Mouse (Mus musculus) kidney, postnatal 10 days (tissue): ENCODE measurements at regions not wholly inside any gene's neighbourhood (a gene's known extent, or its start where the extent isn't known, plus 50 kb on each side); places are given as distances from the start of the nearest gene placed in this dataset.
A peak's percentile ranks its signal among the peaks of the same experiment; 100 is the strongest.

Experiments
- DNase-seq: peaks from one replicate; pipeline ENCODE4 v3.0.0; 2021; ENCODE audit warnings: mixed read lengths

DNA sequence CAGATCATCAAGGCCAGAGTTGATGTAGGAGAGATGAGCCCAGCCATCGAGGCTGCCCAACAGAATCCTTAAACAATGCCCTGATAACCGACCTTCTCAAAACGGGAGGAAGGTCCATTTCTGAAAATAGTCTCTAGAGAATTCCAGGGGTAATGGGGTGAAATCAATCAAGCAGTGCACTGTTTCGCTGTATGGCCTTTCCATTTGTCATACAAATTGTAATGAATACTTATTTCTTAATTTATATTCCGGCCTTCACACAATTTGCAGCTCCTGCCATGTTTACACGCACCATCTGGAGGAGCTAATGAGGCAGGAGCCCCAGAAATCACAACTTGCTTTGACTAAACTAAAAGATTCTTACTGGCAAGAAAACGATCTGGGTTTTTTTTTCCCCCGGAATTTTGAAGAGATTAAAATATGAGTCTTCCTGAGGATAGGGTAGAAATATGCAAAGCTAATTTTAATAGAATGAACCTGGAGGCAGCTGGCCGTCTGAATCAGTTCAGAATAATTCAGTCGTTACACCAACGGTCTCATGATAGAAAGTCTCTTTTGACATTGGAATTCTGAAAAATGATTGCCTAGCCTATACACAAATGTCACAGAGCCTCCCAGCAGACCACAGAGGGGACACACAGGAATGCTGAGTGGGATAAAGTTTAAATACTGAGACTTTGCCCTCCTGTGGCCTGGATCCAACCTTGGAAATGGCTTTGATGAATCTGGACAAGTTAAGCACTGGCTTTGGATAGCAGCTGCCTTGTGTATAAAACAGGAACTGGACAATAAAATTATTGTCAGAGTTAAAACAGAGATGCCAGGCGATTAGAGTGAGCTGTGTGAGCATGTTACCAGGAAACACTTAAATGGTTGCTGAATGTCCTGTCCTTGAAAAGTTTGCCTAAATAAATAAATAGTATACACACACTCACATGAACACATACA is 115.0 kb upstream of the Frem1 start:
- DNase-seq, result peak; percentile 85

DNA sequence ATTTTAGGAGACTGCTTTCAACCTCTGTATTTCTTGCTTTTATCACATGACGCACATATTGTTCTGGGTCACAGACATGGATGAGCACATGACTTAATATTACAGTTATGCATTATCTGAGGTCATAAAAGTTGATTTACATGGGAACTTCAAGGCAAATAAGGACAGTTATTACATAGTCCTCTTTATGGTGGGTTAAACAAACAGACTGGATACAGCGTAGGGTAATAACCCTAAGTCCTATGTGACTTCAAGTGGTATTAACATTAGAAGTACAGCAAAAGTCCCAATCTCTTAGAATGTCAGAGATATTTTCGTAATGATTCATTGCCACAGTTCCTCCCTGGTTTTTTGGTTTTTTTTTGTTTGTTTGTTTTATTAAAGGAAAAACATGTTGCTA is 94.6 kb upstream of the Frem1 start:
- DNase-seq, result no peak

DNA sequence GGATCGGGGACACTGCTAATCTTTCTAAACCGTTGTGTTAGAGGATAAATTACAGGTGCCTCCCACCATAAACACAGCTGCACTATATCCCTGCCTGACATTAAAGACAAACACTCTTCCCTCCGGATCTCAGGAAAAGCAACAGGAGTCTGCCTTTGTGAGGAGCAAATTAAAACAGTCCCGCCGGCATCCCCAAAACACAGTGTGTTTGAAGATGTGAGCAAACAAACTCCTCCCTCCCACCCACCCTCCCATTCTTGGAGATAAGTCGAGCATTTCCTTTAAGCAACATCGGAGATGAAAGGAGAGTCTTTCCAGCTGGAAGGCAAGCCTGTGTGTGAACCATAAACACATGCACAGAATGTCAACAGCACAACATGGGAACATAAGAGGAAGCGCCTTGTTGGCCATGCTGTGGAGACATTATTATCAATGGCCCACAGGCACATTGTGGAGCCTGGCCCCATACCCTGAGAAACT is 93.6 kb upstream of the Frem1 start:
- DNase-seq, result peak; percentile 42

DNA sequence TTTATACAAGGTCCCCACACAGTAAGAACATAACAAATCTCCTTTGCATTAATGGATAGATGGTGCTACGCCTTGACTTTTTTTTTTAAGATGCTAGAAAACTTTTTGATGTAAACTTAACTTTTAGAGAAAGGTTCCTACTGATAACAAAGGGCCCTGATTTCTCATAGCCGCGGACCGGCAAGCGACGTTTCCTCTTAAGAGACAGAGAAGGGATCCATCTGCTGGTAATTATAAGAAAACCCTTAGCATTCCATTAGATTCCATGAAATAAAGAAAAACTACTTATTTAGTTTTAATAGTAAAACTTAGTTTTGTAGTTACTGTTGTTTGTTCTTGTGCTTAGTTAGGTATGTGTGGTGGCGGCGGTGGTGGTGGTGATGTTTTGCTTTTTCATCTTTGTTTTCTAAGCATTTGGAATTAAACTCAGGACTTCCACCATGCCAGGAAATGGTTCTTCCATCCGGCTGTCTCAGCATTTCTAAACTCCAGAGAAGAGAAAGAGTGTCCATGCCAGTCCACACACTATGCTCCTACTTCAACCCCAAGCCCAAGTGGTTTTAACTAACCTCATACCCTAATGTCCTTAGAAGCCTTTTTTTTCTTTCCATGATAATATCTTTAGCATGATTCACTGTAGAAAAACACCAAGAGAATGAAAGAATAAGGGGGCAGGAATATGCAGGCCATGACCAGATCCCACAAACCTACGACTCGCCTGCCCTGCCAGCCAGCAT is 92.8 kb upstream of the Frem1 start:
- DNase-seq, result peak; percentile 42

DNA sequence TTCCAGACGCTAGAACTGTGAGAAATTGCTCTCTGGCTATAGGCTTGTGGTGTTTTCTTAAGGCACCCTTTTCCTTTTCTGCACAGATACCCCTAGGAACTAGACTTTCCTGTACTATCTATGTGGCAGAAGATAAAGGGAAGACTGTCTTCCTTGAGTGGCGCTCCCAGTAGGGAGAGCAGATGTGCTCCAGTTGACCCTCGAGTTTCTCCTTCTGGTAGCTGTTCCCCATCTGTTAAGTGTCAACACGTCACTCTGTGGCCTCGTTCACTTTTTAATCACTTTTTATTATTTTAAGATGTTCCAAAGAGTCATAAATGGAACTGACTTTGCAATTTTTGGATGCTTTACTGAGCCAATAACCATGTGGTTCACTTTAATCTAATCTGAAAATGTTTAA is 89.6 kb upstream of the Frem1 start:
- peak; percentile 51 for DNase-seq

DNA sequence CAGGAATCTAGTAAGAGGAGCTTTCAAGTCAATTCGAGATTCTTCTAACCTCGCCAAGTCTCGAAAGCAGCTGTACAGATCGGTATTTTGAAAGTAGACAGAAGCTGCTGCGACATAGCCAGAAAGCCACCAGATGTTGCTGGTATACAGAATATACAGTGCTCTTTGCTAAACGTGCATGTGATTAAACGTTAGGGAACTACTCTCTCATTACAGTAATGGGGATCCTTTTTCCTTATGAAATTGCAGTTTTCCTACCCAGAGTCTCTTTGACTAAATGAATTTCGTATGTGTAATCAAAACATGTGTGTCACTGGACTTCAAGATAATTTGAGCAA is 70.5 kb upstream of the Frem1 start:
- DNase-seq, result no peak

DNA sequence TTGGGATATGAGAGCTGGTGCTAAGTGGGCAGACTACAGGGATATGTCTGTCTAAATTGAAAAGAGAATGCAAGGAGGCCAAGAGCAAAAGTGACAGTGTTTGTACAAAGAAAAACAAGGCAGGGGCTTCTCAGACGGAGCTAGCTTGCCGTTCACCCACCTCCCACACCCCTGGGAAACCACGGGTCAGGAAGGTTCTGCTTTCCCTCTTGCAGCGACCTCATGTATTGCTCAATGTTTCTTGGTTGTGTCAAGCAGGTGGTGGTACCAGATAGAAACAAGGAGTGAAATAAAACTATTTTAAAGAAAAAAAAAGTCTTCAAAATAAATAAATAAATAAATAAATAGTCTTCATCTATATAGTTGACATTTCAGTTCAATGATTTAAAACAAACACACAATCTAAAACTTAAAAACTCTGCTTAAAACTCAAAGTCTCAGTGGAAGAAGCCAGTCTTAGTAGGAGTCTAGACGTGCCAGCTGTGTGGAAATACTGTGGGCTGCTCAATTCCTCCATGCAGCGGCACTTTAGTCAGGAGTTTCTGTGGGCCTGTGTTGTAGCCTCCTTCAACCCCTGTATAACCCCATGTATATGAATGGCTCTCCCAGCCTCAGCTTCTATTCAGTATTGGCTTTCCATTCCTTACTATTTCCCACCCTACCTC is 70.0 kb upstream of the Frem1 start:
- DNase-seq, result no peak

DNA sequence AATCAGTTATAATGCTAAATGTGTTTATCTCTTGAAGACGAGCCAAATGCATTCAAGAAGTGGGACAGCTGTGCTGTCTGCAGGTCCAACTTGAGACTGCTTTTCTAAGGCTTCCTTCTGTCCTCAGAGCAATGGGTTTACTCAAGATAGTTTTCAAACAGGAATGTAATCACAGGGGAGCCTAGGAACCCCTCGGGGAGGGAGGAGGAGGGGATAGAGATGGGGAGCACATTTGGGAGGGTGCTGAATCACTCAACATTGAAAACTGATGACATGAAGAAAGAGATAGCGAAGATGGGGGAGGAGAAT is 56.5 kb upstream of the Frem1 start:
- DNase-seq, result no peak

DNA sequence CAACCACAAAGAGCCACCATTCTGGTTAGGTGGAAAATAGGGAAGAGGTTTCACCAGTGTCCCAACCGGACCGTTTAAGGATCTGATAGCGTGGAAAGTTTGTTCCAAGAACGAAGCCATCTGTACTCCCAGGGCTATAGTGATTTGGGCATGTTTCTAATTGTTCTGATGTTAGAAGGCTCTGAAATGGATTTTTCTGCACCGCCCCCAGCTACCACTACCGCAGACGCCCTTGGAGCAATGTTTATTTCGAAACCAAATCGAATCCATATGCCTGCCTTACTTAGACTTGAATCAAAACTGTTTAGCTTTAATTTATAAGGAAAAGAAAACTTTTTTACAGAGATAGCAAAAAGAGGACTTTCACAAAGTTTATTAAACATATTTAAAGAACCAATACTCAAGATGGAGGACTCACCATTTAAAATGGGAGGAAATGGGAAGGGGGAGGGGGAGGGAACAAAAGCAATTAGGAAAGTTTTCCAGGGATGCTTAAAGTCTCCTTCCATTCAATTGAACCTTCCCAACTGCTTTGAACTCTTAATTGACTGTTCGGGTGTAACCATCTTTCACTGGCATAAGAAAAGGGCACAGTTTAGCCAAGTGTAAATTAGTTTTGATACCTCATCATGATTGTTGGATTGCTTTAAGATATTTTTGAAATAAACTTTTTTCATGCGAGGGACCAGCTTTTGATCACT is 56.0 kb upstream of the Frem1 start:
- no peak for DNase-seq

DNA sequence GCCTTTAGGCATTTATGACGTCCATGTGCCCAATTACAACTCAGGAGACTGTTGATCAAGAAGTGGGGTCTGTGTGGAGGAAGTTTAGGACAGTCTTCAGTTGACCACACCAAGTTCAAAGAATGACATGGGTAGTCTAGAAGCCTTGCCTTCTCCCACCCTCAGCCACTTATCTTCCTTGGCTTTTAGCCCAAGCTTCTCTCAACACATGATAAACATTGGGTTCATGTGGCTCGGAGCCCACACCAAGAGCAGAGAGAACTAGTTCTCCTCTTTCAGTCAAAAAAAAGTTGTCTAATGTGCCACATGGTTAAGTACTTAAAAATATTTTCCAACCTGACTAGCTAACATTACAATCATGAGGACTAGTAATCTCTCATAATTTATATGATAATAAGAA is 55.0 kb upstream of the Frem1 start:
- no peak for DNase-seq

DNA sequence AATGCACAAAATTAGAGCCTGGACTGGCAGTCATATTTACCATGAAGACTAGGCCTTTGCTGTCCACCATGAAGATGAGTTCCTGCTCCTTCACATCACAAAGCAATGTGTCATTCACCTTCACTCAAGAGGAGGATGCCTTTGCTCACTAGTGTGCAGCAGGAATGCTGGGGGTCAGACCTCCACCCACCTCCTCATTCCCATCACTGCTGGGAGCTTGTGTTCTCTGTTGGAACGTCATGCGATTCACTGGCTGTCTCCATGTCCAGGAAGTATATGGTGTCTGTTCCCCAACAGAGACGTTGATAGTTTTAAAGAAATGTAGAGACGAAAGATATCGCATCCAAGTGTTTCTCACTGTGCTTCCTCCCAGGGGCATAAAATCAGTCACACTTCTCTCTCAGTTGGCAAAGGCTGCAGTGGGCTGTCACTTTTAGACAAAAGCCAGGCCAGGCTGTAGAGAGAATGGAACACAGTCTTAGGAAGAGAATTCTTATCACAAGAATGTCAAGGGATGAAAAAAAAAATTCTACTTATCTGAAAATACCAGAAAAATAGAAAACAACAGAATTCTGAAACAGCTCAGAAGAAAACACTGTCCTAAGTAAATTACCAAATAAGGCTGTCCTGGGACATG is 52.0 kb upstream of the Frem1 start:
- DNase-seq, result peak; percentile 42

DNA sequence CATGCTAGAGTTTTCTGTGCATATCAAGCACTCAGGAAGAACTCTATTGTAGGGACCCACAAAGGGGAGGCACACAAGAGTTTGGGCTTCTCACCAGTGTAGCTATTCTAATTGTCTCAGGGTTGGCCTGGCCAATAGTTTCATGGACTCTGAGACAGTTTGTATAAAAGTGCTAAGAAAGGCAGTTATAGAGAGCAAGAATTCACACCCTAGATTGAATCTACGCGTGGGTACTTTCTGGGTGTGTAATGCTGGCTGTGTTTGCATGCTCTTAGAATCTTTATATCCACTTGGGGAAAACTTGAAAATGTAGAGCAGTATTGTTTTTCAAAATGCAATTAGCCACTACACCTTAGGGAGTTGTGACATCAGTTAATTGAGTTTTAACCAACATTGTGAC is 50.8 kb upstream of the Frem1 start:
- DNase-seq, result no peak

DNA sequence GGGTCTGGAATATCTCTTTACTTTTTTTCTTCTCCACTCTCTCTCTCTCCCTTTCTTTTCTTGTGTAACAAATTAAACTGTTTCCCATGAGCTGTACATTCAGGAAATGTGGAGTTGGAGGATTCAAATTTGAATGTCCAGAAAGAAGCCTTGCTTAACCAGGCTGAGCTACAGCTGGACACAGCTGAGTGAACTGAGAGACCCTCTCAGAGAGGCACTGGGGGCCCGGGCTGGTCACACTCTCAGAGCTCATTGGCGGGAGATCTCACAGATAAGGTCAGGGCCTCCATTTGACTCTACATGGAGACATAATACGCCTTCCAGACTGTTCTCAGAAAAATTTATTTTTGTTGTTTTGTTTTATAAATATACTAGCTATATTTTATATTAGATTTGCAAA is 49.9 kb upstream of the Frem1 start:
- peak; percentile 75 for DNase-seq
